Mouse (Mus musculus) midbrain, embryonic 15.5 days (tissue): ENCODE measurements around the gene Rpl36al. TPM values are rescaled to one million over a fixed set of nuclear protein-coding genes. Genes with fewer than 3 reads are reported as not detected.

Experiments used
- ATAC-seq: fragments of 200-750 bp; cut with Nextera tagmentation; replicated peaks from 2 replicates; pipeline ENCODE4 v1.8.0; 2017; ENCODE audit warnings: moderate TSS enrichment
- H3K27ac ChIP-seq: fragments of 300-500 bp; sonication (generic); 2 replicates; pipeline ENCODE4 v1.5.1; 2015; ENCODE audit warnings: mild to moderate bottlenecking, inconsistent platforms
- H3K27me3 ChIP-seq: fragments of 300-500 bp; sonication (generic); replicated peaks from 2 replicates; pipeline ENCODE4 v1.6.1; 2015; ENCODE audit warnings: inconsistent platforms
- H3K36me3 ChIP-seq: fragments of 300-500 bp; sonication (generic); replicated peaks from 2 replicates; pipeline ENCODE4 v1.6.1; 2015; ENCODE audit warnings: inconsistent platforms
- H3K4me1 ChIP-seq: fragments of 300-500 bp; sonication (generic); 2 replicates; pipeline ENCODE4 v1.6.1; 2015; ENCODE audit warnings: inconsistent platforms
- H3K4me2 ChIP-seq: fragments of 300-500 bp; sonication (generic); 2 replicates; pipeline ENCODE4 v1.6.1; 2015; ENCODE audit warnings: inconsistent platforms, mild to moderate bottlenecking, moderate library complexity
- H3K4me3 ChIP-seq: fragments of 300-500 bp; sonication (generic); 2 replicates; pipeline ENCODE4 v1.5.1; 2015; ENCODE audit warnings: mild to moderate bottlenecking, inconsistent platforms
- H3K9ac ChIP-seq: fragments of 300-500 bp; sonication (generic); 2 replicates; pipeline ENCODE4 v1.6.1; 2015; ENCODE audit warnings: mild to moderate bottlenecking, inconsistent platforms
- H3K9me3 ChIP-seq: fragments of 300-500 bp; sonication (generic); 2 replicates; pipeline ENCODE4 v1.6.1; 2016; ENCODE audit warnings: inconsistent platforms
- WGBS: fragments of 180-500 bp; shearing (Covaris S2); methylation state at CpG from one replicate; pipeline ENCODE4 v1.1.7; 2015; ENCODE audit warnings: mixed read lengths; 5-methylcytosine and 5-hydroxymethylcytosine counted together
- polyA plus RNA-seq: library from polyadenylated mRNA; unstranded; fragments of >200 nt; fragmentation: Nextera tagmentation; extraction: Ambion mirVana; gene quantifications from 2 replicates; pipeline ENCODE4 v1.2.1, GENCODE M21; 2015

The Rpl36al gene
- 274 and 297 TPM in 2 replicates for polyA plus RNA-seq

- Histone ChIP-seq H3K4me2 (peak within 1 kb of the TSS; percentile 86), H3K4me3 (peak within 1 kb of the TSS; percentile 87), H3K36me3 (no peaks in the 10 kb centered on the region), H3K27ac (peak within 1 kb of the TSS; percentile 95), H3K9ac (peak within 1 kb of the TSS; percentile 80), H3K9me3 (no peaks in the 10 kb centered on the region), H3K27me3 (no peaks in the 10 kb centered on the region), H3K4me1 (peaks cover 28% of the 10 kb centered on the region)
- peak; percentile 99 for ATAC-seq
- WGBS, result under 1% methylated on average over 84 of the region's 84 CpGs
Measured at GRCm38 (mm10) chr12:69183583-69184308, at the start of gene Rpl36al, which contains the start of gene Mgat2. Gene Rpl36al (minus strand): TSS chr12:69184083. Gene Mgat2 (plus strand): TSS chr12:69184157.

GRCm38 (mm10) chr12:69229251-69229650 lies 45.4 kb upstream of the Rpl36al start:
- no peak for ATAC-seq
- Histone ChIP-seq H3K9ac (no peak overlapping the region), H3K4me1 (no peaks in the 10 kb centered on the region), H3K4me3 (no peak overlapping the region), H3K9me3 (no peaks in the 10 kb centered on the region), H3K27me3 (no peaks in the 10 kb centered on the region), H3K27ac (no peak overlapping the region), H3K4me2 (no peak overlapping the region), H3K36me3 (no peaks in the 10 kb centered on the region)
- WGBS, result 64% methylated on average over 2 of the region's 2 CpGs

GRCm38 (mm10) chr12:69227776-69228466 lies 44.0 kb upstream of the Rpl36al start, which contains the start of gene Pole2:
Gene Pole2 (minus strand): TSS chr12:69228195.
- Histone ChIP-seq H3K27ac (peak within 1 kb of the TSS; percentile 75), H3K27me3 (no peaks in the 10 kb centered on the region), H3K4me1 (no peaks in the 10 kb centered on the region), H3K9me3 (no peaks in the 10 kb centered on the region), H3K36me3 (no peaks in the 10 kb centered on the region), H3K9ac (peak within 1 kb of the TSS; percentile 55), H3K4me2 (peak within 1 kb of the TSS; percentile 56), H3K4me3 (peak within 1 kb of the TSS; percentile 82)
- ATAC-seq, result peak; percentile 95
- WGBS, result under 1% methylated on average over 37 of the region's 37 CpGs

GRCm38 (mm10) chr12:69220613-69221277 lies 36.9 kb upstream of the Rpl36al start:
- Histone ChIP-seq H3K4me3 (no peak overlapping the region), H3K4me2 (no peak overlapping the region), H3K4me1 (no peaks in the 10 kb centered on the region), H3K27ac (no peak overlapping the region), H3K36me3 (no peaks in the 10 kb centered on the region), H3K9me3 (no peaks in the 10 kb centered on the region), H3K27me3 (no peaks in the 10 kb centered on the region), H3K9ac (no peak overlapping the region)
- WGBS, result 89% methylated on average over 19 of the region's 19 CpGs
- ATAC-seq, result no peak

GRCm38 (mm10) chr12:69216587-69216986 lies 32.7 kb upstream of the Rpl36al start:
- 97% methylated on average over 7 of the region's 7 CpGs for WGBS

GRCm38 (mm10) chr12:69215000-69215785 lies 31.3 kb upstream of the Rpl36al start:
- no peak overlapping the region for H3K9ac ChIP-seq
- no peaks in the 10 kb centered on the region for H3K27me3 ChIP-seq
- no peaks in the 10 kb centered on the region for H3K36me3 ChIP-seq
- H3K9me3 ChIP-seq, result no peaks in the 10 kb centered on the region
- H3K27ac ChIP-seq, result no peak overlapping the region
- ATAC-seq, result no peak
- H3K4me1 ChIP-seq, result no peaks in the 10 kb centered on the region
- H3K4me3 ChIP-seq, result no peak overlapping the region
- no peak overlapping the region for H3K4me2 ChIP-seq
- WGBS, result 85% methylated on average over 3 of the region's 3 CpGs

More at GRCm38 (mm10) chr12:69216587-69216986, 32.7 kb upstream of the Rpl36al start:
- H3K27me3 ChIP-seq, result no peaks in the 10 kb centered on the region
- no peaks in the 10 kb centered on the region for H3K9me3 ChIP-seq
- H3K4me2 ChIP-seq, result no peak overlapping the region
- H3K9ac ChIP-seq, result no peak overlapping the region
- no peaks in the 10 kb centered on the region for H3K36me3 ChIP-seq
- H3K27ac ChIP-seq, result no peak overlapping the region
- H3K4me1 ChIP-seq, result no peaks in the 10 kb centered on the region
- no peak for ATAC-seq
- no peak overlapping the region for H3K4me3 ChIP-seq

- 91% methylated on average over 7 of the region's 7 CpGs for WGBS
- H3K27ac ChIP-seq, result no peak overlapping the region
Measured at GRCm38 (mm10) chr12:69214393-69214792, 30.5 kb upstream of the Rpl36al start.

GRCm38 (mm10) chr12:69213186-69213777 lies 29.4 kb upstream of the Rpl36al start:
- WGBS, result 94% methylated on average over 13 of the region's 13 CpGs
- Histone ChIP-seq H3K9me3 (no peaks in the 10 kb centered on the region), H3K9ac (no peak overlapping the region), H3K36me3 (no peaks in the 10 kb centered on the region), H3K27ac (no peak overlapping the region), H3K4me2 (no peak overlapping the region), H3K4me3 (no peak overlapping the region), H3K27me3 (no peaks in the 10 kb centered on the region), H3K4me1 (no peaks in the 10 kb centered on the region)
- ATAC-seq, result no peak

More at GRCm38 (mm10) chr12:69214393-69214792, 30.5 kb upstream of the Rpl36al start:
- Histone ChIP-seq H3K4me2 (no peak overlapping the region), H3K36me3 (no peaks in the 10 kb centered on the region), H3K4me1 (no peaks in the 10 kb centered on the region), H3K4me3 (no peak overlapping the region), H3K9me3 (no peaks in the 10 kb centered on the region), H3K9ac (no peak overlapping the region), H3K27me3 (no peaks in the 10 kb centered on the region)
- no peak for ATAC-seq

GRCm38 (mm10) chr12:69211057-69211456 lies 27.2 kb upstream of the Rpl36al start:
- 79% methylated on average over 5 of the region's 5 CpGs for WGBS

GRCm38 (mm10) chr12:69210056-69210979 lies 26.4 kb upstream of the Rpl36al start:
- Histone ChIP-seq H3K9ac (no peak overlapping the region), H3K9me3 (no peaks in the 10 kb centered on the region), H3K4me3 (no peak overlapping the region), H3K4me2 (no peak overlapping the region), H3K27ac (no peak overlapping the region), H3K4me1 (no peaks in the 10 kb centered on the region), H3K27me3 (no peaks in the 10 kb centered on the region), H3K36me3 (no peaks in the 10 kb centered on the region)
- WGBS, result 90% methylated on average over 18 of the region's 18 CpGs
- no peak for ATAC-seq

More at GRCm38 (mm10) chr12:69211057-69211456, 27.2 kb upstream of the Rpl36al start:
- Histone ChIP-seq H3K4me3 (no peak overlapping the region), H3K27ac (no peak overlapping the region), H3K4me1 (no peaks in the 10 kb centered on the region), H3K9me3 (no peaks in the 10 kb centered on the region), H3K9ac (no peak overlapping the region), H3K36me3 (no peaks in the 10 kb centered on the region), H3K4me2 (no peak overlapping the region), H3K27me3 (no peaks in the 10 kb centered on the region)
- ATAC-seq, result no peak
